Mouse (Mus musculus) c-Kit-positive CD71-positive TER-119-positive erythroid progenitor cells, embryonic 14.5 days (primary cell): ENCODE measurements at regions not wholly inside any gene's neighbourhood (a gene's known extent, or its start where the extent isn't known, plus 50 kb on each side); places are given as distances from the start of the nearest gene placed in this dataset.

ENCODE experiments used
- DNase-seq: peaks from one replicate; pipeline ENCODE4 v3.0.0-alpha.2; 2013; ENCODE audit warnings: low spot score

DNA sequence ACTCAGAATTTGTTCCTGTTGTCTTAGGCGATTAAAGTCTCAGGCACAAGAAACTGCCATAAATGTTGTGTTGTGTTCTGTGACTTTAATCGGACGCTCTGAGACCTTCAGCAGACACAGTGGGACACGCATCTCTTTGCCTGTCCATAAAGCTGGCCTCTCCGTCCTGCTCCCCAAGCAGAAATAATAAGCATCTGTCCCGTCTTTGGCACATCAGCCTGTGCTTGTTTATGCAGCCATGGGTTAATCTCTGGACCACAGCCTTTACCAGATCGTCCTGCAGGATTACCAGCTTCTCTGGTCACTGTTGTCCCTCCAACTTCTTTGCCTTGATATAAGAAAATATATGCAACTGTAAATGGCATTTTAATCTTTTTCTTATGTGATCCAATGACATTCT lies 87.7 kb upstream of the Ret start:
- DNase-seq = no peak

- no peak for DNase-seq
These were observed 86.5 kb upstream of the Ret start for GRCm38 (mm10) chr6:118283949-118284568.

DNA sequence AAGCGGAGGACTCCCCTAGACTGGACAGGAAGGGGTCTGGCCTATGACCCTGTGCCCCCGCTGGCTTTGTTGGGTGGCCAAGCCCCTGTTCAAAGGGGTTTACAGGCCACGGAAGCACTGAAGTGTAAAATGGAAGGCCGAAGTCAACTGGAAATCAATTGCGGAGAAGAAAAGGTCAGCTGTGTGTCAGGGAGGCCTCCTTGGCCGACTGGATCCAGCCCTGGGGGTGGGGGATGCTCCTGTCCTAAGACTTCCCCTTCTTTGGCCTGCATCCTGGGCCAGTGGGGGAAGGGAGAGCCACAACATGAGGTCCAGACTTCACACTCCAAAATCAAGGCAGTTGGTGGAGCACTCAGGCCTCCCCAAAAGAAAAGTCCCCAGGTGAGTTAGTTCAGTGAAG lies 66.4 kb upstream of the Ret start:
- no peak for DNase-seq

DNA sequence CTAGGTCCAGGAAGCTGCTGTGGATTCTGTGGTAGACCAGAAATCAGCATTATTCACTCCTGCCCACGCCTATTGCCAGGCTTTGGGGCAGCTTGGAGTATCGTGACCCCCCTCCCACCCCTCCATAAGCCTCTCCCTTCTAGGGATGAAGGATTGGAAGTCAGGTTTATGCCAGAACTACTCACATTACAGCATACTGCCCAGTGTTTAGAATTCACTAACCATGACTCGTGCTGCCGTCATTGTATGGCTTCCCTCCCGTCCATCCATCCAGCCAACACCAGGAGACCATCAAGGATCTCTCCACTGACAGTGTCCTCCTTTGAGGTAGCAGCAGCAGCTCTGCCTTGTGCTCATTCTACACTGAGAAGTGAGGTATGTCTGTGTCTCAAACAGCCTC lies 62.4 kb upstream of the Ret start:
- no peak for DNase-seq

DNA sequence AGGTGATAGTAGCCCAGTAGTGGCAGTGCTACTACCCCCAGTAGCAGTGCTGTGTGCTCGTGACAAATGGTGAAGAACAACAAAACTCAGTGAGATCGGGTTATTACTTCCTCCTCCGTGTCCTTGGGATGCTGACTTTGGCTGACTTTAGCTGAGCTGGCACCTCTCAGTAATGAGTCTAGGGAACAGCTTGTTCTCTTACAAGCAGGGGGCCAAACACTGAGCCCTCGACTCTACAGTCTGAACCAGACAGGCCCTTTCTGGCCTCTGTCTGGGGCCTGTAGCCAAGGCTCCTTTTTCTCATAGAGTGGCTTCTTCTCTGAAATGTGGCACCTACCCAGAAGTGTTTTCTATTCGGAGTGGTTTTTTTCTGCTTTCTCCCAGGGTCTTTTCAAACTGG lies 57.4 kb upstream of the Ret start:
- DNase-seq = no peak

DNA sequence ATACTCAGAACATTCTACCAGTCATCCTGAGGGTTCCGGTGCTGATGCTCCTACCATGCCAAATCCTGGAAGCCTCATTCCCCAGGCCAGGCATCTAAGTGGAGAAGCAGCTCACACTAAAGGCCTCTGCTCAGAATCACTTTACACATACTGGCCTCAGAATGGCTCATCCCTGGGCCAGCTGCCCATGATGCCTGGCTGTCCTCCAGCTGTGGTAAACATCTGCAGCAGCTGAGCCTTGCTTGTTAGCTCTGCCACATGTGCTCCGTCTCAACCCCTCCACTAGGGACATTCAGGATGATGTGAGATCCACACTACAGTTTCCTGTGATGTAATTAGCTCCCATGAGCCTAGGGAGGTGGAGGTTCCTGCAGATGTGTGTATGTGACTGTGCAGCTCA lies 55.2 kb upstream of the Ret start:
- DNase-seq = no peak

- DNase-seq = no peak
These were observed 53.6 kb upstream of the Ret start for GRCm38 (mm10) chr6:118251131-118251530.

DNA sequence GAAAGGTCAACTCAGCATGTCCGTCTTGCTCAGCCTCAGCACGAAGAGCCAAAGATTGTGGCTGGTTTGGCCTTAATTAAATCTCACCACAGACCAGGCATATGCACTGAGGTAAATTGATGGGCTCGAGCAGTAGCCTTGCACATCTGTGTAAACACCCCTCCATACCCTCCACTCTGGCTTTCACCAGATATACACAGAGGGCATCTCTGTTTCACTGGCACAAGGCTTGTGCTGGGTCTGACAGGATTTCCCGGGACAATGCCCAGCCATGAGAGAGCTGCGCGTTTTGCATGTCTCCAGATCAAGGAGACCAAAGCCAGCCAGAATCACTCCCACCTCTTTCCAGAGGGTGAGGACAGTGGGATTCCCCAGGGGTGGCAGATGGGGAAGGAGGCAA lies 52.5 kb upstream of the Ret start:
- no peak for DNase-seq
